Mouse (Mus musculus) left cerebral cortex, postnatal 10 days (tissue): ENCODE data around the gene Sag. TPM values are rescaled to one million over a fixed set of nuclear protein-coding genes. Genes with fewer than 3 reads are reported as not detected.

Source experiments
- DNase-seq, 2 experiments: peaks; one replicate each; pipeline ENCODE4 v3.0.0; 2021 to 2022; ENCODE audit warnings: low spot score in 2 of 2, mixed read lengths in 1 of 2; ENCODE audit errors: extremely low spot score in 1 of 2
- intact Hi-C: fragments of 180-260 bp; cut with DNase I; formaldehyde crosslinking; loops from one replicate; pipeline ENCODE4 v1.15.1; 2025
- total RNA-seq, 2 experiments: library from RNA; stranded (reverse); gene quantifications; 2 replicates each; pipeline ENCODE4 v1.2.3; 2021

Sag gene
- total RNA-seq, 2 experiments from 2014 or later, result 1.5 to 1.9 TPM

DNA sequence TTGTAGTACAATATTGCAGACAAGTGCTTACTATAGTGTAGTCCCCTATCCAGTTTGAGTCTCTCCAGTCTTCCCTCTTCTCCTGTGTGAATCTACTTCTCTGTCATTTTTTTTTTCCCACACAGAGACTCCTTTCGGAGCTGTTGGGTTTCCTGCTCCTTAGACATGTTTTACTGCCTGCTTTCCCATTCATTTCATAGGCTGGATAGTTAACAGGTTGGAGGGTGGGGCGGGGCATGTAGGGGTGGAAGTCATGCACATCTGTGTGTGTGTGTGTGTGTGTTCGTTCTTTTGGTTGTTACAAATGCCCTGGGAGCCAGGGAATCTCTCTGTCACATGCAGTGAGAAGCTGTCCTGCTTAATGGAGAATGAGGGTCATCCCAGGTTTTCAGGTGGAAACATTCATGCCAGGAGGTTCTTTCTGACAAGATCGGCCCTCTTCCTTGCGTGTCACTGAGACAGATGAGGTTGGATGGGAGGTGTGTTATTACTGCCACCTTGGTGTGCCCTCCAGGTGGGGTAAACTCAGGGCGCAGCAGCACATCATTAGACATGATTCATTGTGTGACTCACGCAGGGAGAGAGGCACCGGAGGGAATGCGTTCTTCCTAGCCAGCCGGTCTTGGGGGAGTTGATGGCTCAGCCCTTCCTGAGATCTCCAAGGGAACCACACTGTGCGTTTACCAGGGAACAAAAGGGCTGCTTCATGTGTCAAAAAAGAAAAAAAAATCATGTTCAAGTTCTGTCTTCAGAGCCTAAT is 44.9 kb downstream of the Sag start:
- DNase-seq, result peak in 1 of 2 experiments; percentile 44

GRCm38 (mm10) chr1:87849278-87849677 is 45.8 kb downstream of the Sag start:
- DNase-seq, result no peak
- intact Hi-C loops, result no loop called here

More for the DNA sequence above, 44.9 kb downstream of the Sag start:
- intact Hi-C loops, result no loop called here

GRCm38 (mm10) chr1:87851344-87851743 is 47.9 kb downstream of the Sag start:
- intact Hi-C loops, result loop anchor here (5.0 kb wide), 1 partner anchor 71 kb away; no protein-coding TSS in a partner anchor

DNA sequence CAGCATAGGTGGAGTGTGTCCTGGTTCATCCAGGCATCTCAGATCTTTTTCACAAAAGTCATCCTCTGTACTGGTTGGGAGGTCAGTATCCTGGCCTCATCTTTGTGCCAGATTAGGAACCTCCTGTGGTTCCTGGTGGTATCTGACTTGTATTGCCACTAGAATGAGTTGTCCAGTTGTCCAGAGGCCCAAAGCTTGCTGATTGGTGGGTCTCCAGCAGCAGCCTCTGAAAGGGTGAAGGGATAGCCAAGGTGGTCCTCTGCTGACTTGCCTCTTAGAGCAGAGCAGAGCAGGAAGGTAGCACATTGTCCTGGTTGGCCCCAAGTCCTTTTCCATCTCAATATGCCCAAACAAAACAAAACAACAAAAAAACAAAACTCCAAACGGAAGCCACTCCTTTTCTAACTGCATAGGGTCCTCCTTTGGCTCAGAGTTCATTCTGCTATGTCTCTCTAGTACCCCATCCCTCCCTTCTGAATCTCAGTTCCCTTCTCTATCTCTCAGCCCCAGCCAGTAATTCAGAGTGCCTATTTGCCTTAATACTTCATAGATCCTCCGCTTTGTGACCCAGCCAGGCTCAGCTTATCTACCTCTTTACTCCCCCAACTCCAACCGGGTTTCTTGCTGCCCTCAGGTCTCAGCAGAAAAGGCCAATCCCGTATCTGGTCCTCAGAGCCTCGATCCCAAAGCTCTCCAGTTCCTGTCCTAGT is 48.8 kb downstream of the Sag start:
- no peak for DNase-seq
- intact Hi-C loops, result loop anchor here (5.0 kb wide), 1 partner anchor 70 kb away; no protein-coding TSS in a partner anchor

More at GRCm38 (mm10) chr1:87851344-87851743, 47.9 kb downstream of the Sag start:
- DNase-seq, result no peak

DNA sequence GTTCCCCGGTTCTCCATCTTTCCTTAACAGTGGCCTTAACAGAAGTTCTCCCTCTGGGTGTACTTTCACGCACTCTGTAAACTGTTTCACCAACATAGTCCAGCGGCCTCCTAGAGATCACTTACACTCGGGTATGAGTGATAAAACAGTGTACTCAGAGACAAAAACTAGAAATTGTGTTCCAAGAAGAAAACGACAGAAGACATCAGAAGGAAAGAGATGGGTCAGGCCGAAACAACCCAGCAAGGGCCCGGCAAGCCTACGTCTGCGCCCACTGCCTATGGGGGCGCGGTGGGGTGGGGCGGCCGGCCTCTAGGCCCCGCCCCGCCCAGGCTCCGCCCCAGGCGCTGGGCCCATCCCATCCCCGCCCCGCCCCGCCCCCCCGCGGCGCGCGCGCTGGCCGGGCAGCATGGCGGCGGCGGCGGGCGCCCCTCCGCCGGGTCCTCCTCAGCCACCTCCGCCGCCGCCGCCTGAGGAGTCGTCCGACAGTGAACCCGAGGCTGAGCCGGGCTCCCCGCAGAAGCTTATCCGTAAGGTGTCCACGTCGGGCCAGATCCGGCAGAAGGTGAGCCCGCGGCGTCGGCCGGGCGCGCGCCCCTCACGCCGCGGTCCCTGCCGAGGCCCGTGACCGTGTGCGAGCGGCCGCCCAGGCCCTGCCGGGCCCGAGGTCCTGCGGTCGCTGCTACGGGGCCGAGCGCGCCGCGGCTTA is 49.6 kb downstream of the Sag start, which contains the start of gene Dgkd:
Dgkd (plus strand) TSS at position 396 of the 709 bp plus-strand sequence.
- intact Hi-C loops, result loop anchor here (5.0 kb wide), 1 partner anchor 69 kb away; no protein-coding TSS in a partner anchor
- peak in 1 of 2 experiments; percentile 86 for DNase-seq

GRCm38 (mm10) chr1:87853601-87854361 is 50.3 kb downstream of the Sag start:
- DNase-seq, result peak in 1 of 2 experiments; percentile 62
- intact Hi-C loops, result loop anchor here (5.0 kb wide), 1 partner anchor 69 kb away; no protein-coding TSS in a partner anchor

- intact Hi-C loops, result loop anchor here (5.0 kb wide), 1 partner anchor 68 kb away; no protein-coding TSS in a partner anchor
- no peak for DNase-seq
Measured at GRCm38 (mm10) chr1:87854411-87854810, 50.9 kb downstream of the Sag start.

GRCm38 (mm10) chr1:87854851-87855251 is 51.4 kb downstream of the Sag start:
- intact Hi-C loops, result loop anchor here (5.0 kb wide), 2 partner anchors 57 to 67 kb away; no protein-coding TSS in a partner anchor

GRCm38 (mm10) chr1:87855522-87855921 is 52.0 kb downstream of the Sag start:
- DNase-seq, result no peak
- intact Hi-C loops, result loop anchor here (5.0 kb wide), 1 partner anchor 57 kb away; no protein-coding TSS in a partner anchor

More at GRCm38 (mm10) chr1:87854851-87855251, 51.4 kb downstream of the Sag start:
- no peak for DNase-seq

- no peak for DNase-seq
- intact Hi-C loops, result loop anchor here (5.0 kb wide), 1 partner anchor 55 kb away; no protein-coding TSS in a partner anchor
Measured at GRCm38 (mm10) chr1:87856823-87857222, 53.3 kb downstream of the Sag start.

- intact Hi-C loops, result loop anchor here (5.0 kb wide), 1 partner anchor 54 kb away; no protein-coding TSS in a partner anchor
- no peak for DNase-seq
Measured at GRCm38 (mm10) chr1:87858031-87858430, 54.6 kb downstream of the Sag start.

GRCm38 (mm10) chr1:87858529-87858928 is 55.0 kb downstream of the Sag start:
- DNase-seq, result no peak
- intact Hi-C loops, result loop anchor here (5.0 kb wide), 1 partner anchor 54 kb away; no protein-coding TSS in a partner anchor

DNA sequence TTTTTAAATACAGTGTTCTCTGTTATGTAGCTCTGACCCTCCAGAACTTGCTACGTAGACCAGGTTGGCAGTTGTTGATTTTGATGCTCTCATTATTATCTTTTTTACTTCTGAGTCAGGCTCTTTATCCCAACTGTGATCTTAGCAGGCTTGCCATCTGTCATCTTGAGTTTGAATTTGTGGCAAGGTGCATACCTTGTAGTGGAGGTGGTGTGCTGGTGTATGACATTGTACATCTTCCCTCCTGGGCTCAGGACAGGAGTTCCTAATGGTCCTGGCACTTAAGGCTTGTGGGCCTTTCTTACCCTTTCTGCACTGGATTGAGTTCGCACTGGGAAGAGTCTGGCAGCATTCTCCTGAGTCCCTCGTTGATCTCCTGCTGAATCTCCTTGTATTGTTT is 60.1 kb downstream of the Sag start:
- intact Hi-C loops, result no loop called here
- no peak for DNase-seq

GRCm38 (mm10) chr1:87864889-87865288 is 61.4 kb downstream of the Sag start:
- no peak for DNase-seq
- intact Hi-C loops, result no loop called here

- intact Hi-C loops, result no loop called here
- no peak for DNase-seq
Measured at GRCm38 (mm10) chr1:87866672-87867071, 63.2 kb downstream of the Sag start.

DNA sequence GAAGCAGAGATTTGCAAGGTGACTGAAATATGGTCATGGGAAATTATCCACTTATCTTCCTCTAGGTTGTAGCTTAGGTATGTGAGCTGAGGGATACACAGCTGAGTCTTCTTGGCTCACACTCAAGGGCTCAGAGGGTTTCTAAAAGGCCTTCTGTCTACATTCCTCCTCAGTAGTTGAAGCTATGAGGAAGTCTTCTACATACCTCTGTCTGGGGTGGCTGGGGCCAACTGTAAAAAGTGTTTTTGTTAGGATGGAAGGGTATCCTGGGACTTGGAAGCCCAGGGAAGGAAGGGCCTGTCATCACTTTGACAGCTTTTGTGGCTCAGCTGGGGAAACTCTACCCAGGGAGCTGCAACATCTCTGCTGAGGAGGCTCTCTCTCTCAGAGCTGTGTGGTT is 68.1 kb downstream of the Sag start:
- no peak for DNase-seq
- intact Hi-C loops, result no loop called here

DNA sequence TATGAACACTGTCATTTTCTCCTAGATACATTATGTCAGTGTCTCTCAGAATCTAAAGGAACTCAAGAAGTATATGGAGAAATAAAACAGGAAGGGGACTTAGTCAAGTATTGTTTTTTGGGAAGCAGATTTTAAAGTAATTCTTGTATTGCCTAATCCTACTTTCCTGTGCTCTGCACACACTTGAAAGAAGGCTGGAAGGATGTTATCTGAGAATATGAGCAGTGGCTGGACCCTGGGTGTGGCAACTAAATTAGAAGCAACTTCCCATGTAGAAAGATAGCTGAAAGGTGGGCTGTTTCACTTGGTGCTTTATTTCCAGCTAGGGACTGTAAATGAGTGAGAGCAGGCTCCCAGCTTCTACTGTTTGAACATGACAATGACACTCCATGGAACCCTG is 69.6 kb downstream of the Sag start:
- intact Hi-C loops, result no loop called here
- no peak for DNase-seq

DNA sequence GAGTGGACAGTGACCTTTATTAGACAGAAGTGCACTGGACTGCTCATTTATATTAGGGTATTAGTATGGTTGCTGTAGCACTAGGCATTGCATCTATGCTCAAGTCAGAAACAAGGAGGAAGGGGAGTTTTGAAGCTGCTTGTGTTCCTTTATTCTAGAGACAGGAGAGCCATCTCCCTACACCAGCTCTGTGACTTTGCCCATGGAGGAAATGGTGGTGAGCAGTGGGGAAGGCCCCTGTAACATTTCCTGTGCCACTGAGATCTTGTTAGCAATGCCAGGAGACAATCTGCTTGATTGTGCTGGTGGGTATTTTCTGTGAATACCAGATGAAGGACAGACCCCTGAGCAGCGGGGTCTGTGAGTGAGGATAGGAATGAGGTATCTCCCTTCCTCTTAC is 72.6 kb downstream of the Sag start:
- intact Hi-C loops, result no loop called here

More for the DNA sequence above, 72.6 kb downstream of the Sag start:
- DNase-seq, result no peak
